Mouse (Mus musculus): ENCODE measurements at regions not wholly inside any gene's neighbourhood (a gene's known extent, or its start where the extent isn't known, plus 50 kb on each side); places are given as distances from the start of the nearest gene placed in this dataset.

DNA sequence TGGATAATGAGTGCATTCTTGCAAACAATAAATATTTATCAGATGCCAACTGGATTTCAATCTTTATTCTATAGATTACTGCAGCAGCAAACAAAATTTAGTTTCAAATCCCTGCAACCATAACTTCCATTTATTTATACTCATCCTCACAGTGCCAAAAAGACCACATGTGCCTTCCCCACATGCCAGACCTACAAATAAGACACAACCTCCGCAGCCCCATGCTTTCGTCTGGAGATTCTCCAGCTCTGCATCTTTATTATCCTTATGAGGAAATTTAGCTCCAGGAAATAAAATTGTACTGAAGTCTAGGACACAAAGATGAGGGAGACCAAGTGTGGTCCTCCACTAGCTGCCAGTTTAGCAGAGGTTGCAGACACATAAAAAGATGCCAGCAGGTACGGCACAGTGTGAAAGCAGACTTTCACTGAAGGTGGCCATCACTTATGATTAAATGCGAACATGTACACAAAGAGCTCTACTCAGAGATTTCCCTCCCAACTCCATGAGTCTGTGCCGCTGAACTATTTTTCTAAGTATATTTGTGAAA lies 183.4 kb upstream of the Rag2 start:
- TF ChIP-seq POLR2A (IDR thresholded peaks at IDR 0.05; ENCODE audit: control insufficient read depth, low read depth, low read length) (no peak), CTCF (IDR thresholded peaks at IDR 0.05; ENCODE audit: control insufficient read depth, insufficient read depth, insufficient replicate concordance, low read depth, low read length) (no peak)

Measured in testis, adult 2 months (tissue).